Mouse (Mus musculus): ENCODE measurements at regions not wholly inside any gene's neighbourhood (a gene's known extent, or its start where the extent isn't known, plus 50 kb on each side); places are given as distances from the start of the nearest gene placed in this dataset.
A peak's percentile ranks its signal among the peaks of the same experiment; 100 is the strongest.

DNA sequence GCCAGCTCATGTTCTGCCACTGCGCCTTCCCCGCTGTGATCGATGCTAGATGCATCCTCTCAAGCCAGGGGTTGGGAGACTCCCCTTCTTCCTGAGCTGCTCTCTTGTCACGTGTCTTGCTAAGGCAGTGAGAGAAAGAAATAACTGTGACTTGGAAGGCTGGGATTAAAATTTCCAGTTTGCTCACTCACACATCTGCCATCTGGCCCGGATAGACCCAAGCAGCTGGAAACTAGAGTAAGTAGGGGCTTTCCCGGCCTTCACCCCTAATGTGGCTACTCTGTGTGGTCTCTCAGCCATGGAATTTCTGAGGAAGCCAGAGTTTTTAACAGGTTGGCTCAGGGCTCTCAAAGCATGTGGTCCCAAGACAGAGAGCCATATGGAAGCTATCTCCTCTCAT is 206.6 kb upstream of the Bcor start:
- DNase-seq (ENCODE audit: low read depth): no peak

DNA sequence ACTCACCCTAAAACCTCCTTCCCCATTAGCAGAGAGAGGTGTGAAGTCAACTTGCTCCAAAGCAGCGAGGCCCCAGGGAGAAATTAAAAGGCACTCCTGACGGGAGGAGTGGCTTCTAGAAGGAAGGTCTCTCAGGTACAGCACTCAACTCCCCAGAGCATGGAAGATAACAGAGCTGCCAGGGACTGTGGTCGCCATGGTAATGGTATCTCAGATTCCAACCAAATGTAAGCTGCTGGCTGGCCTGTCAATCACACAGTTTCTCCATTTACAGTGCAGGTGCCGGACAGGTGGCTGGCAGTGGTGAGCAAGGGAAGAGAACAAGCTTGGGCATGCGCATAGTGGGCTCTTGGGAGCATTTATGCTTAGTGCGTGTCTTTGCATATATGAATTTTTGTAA is 213.5 kb upstream of the Bcor start:
- no peak for DNase-seq (ENCODE audit: low read depth)

DNA sequence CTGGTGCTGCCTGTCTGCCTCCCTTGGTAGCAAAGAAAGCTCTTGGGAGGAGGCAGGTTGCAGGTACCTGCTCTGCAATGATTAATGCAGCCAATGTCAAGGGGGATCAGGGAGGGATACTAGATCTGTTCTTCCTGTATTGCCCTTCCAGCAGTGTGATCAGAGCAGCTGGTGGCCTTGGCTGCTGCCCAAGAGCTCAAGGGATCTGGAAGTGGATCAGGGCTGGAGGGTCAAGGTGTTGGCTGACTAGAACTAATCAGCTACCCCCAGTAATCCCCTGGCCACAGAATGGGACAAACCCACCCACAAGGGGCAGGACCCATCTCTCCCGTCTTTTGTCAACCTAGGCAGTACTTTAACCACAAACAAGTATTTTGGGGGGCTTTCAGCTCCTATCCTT is 211.8 kb upstream of the Atp6ap2 start:
- DNase-seq (ENCODE audit: low read depth): no peak

DNA sequence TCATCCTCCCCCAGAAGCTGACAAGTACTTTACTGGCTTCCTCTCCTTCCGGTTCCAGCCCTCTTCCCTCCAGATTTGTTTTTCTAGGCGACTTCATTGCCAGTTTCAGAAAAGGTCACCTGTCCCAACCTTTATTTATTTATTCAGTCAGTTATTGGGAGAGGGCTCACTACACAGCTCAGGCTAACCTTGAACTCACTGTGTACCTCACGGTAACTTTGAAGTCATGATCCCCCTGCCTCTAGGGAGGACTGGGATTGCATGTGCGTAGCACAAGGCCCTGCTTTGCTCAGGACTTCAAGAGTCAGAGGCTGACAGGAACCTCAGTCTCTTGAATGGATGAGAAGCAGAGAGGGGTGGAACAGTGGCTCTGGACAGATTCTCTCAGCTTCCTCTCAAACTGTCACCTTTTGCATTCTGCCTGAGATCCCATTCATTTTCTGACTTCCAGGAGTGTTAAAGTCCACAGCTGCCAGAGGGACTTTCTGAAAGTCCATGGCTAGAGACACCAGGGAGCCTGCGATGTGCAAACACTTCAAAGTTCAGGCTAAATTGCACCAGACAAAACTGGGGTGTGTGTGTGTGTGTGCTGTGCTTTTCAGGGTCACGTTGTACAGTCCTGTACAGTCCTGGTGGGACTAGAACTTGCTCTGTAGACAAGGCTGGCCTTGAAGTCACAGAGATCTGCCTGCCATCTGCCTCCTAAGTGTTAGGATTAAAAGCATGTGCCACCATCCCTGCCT is 211.2 kb upstream of the Atp6ap2 start:
- DNase-seq (ENCODE audit: low read depth): no peak

DNA sequence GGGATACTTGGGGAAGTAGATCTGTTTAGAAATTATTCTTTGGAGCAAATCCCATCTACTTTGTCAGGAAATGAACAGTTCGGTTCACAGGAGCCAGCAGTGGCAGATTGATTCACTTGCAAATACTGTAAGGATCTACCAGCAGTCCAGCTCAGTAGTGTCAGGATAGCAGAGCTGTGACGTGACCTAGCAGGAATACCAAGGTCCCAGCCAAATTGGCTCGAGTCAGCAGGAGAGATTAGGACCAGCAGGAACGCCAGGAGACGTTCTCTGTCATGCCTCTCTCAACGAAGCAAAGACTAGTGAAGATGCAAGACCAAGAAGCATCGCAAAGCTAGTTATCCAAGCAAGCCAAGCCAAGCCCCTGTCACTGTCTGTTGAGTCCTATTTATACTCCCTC is 210.2 kb upstream of the Atp6ap2 start:
- DNase-seq (ENCODE audit: low read depth): no peak

DNA sequence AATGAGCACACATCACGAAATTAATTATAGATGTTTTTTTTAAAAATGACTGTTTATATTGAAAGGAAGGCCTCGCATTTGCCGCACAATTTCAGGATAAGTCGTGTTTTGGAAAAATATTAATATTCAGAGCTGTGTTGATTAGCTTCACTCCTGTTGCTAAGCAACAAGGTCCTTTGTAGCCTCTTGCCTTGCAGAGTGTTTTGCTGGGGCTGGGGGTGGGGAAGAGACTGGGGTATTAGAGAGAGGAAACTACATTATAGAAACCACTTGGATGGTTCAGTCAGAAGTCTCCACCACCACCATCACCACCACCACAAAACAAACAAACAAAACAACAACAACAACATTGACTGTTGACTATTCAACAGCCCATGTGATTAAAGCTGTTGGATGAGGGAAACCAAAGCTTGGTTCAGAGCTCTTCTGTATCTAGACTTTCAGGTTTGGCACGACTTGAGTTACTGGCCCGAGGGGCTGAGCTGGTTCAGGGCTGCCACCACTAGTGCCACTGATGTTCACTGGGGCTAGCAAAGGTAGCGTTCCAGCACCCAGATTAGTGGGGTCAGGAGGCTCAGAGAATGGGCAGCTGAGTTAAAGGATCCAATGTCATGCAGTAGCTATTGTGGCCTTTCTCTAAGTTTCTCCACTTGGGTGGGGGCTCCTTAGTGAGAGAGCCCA is 195.3 kb upstream of the Atp6ap2 start:
- no peak for DNase-seq (ENCODE audit: low read depth)

DNA sequence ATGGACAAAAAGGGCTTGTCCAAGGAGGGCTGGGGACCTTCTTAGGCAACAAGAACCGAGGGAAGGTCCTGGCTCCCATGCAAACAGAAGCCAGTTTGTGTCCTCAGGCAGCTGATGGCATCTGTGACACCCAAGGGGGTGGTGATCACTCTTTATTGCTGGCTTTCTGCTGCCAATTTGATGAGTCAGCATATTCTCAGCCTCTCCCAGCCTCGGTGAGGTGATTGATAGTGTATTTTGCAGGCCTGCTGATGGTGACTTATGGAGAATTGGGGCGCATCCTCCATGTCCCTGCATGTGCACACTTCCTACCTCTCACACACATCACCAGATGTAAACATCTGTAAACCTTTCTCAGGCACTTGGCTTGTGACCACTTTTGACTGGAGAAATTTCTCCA is 178.3 kb upstream of the Atp6ap2 start:
- DNase-seq (ENCODE audit: low read depth): no peak

DNA sequence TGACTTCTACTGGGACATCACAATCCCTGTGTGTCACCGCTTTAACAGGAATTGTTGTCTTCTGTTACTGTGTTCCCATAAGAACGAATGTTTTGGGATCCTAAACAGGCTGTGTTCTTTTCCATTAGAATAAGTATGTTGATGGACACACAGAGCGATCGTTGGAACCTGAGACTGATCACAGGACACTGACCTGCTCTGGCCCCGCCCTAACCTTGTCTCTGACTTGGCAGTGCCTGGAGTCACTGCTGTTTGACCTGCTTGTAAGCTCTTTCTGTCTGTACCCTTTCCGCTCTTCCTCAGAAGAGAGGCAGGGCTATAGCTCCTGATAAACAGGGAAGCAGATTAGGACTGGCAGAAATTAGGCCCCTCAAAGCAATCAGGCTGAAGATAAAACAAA is 162.0 kb upstream of the Atp6ap2 start:
- no peak for DNase-seq (ENCODE audit: low read depth)

DNA sequence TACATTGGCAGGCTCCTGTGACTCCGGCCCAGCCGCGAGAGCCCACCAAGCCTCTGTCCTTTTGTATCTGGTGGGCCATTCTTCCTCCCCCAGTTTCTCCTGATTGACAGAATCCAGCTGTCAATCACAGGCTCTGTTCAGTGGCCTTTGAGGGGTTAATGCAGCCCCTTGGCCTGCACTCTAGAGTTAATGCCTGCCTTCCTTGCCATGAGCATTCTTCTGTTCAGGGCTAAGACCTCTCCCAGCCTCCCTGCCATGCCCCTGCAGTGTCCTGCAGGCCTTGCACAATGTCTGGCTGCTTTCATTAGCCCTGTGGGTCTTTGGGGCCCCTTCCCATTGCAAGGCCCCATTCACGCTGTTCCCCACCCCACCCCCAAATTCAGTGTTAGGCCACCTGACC is 160.9 kb upstream of the Atp6ap2 start:
- no peak for DNase-seq (ENCODE audit: low read depth)

DNA sequence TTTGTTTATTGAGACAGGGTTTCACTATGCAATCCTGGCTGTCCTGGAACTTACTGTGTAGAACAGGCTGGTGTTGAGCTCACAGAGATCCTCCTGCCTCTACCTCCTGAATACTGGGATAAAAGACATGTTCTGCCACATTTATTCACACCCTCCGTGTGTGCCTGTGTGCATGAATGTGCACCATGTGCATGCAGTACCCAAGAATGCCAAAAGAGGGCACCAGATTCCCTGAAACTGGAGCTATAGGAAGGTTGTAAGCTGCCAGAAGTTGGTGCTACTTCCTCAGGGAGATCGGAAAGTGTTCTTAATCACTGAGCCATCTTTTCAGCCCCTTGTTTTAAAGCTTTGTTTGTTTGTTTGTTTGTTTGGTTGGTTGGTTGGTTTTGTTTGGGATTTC is 155.3 kb upstream of the Atp6ap2 start:
- DNase-seq (ENCODE audit: low read depth): no peak

DNA sequence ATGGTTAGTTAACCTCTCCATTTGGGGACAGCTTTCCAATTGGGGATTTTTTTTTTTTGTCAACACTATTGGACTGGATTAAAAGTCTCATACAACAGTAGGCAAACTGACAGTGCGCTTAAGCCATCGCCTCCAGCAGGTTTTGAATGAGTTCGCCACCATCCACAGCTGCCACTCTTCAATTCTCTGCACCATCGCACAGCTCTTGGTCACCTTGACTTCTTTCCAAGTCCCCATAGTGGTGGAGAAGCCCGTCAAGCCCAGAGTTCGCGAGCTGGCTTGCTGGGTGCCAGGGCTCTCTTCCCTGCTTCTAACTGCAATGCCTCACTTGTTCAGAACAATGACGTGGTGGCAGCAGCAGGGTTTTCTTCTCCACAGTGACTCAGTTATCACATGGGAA is 151.9 kb upstream of the Atp6ap2 start:
- no peak for DNase-seq (ENCODE audit: low read depth)

DNA sequence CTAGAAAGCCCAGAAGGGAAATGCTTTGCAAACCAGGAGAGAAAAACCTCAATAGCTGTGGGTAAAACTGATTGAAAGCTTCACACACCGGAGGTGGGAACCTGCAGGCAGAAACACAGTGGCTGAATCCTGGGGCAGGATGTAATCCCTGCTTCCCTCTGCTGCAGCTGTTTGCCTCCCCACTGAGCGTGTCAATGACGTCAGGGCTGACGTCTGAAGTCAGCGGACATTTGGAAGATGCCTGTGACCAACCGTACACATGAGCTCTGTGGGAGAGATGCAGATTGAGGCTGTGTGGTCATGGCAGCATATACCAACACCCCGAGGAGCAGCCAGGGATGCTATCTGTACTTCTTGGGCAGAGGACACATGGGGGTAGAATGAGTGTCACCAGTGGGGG is 151.5 kb upstream of the Atp6ap2 start:
- DNase-seq (ENCODE audit: low read depth): no peak

DNA sequence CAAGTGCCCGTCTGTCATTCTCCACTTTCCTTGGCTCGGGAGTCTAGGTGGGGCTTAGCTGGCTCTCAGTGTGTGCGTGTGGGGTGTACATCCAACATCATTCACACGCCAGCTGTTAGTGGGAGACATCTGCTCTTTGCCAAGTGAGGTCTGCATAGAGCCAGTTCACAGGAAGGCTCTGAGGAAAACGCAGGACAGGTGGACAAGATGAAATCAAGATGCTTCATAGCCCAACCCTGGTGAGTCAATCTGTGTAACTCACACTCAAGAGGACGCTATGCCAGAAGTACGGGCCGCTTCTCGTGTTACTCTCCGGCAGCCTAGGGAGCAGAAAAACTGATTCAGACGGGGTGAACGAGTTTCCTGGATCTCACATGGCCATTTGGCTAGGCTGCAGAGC is 148.2 kb upstream of the Atp6ap2 start:
- peak; percentile 47 for DNase-seq (ENCODE audit: low read depth)

DNA sequence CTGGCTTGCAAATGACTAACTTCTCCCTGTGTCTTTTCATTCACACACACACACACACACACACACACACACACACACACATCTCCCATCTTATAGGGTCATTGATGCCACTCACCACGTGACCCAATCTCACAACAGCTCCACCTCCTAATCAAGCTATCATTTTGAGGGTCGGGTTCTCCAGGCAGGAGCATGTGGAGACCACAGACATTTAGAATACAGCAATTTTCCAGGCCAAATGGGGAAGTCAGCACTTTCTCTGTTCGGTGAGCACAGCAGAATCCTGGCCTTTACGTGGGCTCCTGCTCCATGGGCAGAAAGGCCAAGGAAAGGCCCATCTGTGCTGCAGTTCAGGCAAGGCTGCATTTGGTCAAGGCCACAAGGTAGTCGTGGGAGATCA is 143.8 kb upstream of the Atp6ap2 start:
- no peak for DNase-seq (ENCODE audit: low read depth)

DNA sequence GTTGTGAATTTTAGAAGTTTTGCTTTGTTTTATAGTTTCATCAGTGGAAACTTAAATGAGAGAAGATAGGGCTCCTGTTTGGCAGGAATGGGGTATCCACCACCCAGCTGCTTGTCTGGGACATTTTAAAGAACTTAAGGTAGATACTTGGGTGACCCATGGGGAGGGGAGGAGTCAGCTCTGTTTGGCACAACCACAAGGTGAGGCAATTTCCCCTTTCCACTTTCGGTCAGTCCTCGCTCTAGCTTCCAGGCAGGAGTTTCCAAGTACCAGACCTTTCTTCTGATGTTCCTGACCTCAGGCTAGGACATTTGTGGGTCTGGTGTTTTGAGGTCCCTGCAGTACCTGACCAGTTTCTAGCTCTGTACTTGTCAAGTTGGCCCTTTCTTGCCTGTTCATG is 142.5 kb upstream of the Atp6ap2 start:
- no peak for DNase-seq (ENCODE audit: low read depth)

DNA sequence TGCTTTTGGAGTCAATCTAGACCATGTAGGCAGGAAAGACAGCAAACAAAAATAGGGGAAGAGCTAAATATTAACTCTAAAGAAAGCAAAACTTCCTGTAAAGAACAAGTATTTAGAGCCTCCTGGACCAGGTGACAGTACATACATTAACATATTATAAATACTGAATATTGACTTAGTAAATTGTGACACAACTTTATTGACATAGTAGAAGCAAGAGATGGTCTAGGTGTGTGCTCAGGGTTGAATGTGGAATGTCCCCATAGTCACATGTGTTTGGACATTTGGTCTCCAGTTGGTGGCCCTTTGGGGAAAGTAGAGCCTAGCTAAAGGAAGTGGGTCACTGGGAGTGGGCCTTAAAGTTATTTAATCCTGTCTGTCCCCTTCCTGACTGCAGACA is 139.6 kb upstream of the Atp6ap2 start:
- DNase-seq (ENCODE audit: low read depth): no peak

DNA sequence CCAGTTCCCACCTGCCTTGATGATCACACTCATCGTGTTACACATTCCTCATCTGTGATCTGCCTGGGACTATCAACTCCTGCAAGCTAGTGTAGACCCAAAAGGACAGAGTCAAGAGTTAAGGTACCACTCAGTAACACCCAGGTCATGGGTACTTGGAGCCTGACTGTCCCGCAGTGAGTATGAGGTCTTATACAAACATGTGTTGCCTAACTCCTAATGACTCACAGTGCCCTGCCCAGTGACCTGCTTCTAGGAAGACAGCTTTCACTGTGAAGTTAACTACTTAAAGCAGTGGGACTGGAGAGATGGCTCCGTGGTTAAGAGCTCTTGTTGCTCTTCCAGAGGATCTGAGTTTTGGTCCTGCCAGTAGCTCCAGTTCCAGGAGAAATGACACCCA is 137.9 kb upstream of the Atp6ap2 start:
- no peak for DNase-seq (ENCODE audit: low read depth)

DNA sequence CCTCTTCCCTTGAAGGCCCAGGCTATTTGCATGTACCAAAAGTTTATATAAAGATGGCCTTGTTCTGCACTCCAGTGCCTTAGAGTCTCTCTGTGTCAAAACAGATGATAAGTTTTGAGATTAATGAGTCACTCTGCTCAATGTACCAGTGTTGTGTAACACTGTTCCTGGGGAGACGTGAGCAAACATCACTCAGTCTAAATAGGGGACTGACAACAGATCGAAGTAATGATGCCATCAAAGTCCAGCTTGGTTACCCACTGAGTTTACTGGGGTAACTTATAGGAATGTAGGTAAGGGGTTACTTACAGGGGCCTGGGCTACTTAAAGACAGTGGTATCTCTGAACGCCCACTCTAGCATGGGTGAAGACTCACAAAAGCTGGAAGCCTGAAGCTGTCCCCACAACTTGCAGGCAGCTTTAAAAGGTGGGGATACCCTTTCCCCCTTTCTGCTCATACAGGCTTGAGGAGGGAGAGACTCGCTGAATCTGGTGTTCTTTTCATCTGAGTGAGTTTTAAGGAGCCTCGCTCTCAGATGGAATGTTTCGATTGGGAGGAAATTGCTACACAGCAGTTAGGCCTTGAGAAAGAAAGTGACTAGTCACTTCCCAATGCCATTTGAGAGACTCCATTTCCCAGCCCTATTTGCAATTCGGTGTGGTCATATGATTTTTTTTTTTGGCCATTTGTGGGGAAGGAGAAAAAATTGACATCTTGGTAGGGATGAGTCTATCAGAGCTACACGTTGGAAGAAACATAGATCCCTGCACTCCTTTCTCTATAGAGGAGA is 134.4 kb upstream of the Atp6ap2 start:
- no peak for DNase-seq (ENCODE audit: low read depth)

DNA sequence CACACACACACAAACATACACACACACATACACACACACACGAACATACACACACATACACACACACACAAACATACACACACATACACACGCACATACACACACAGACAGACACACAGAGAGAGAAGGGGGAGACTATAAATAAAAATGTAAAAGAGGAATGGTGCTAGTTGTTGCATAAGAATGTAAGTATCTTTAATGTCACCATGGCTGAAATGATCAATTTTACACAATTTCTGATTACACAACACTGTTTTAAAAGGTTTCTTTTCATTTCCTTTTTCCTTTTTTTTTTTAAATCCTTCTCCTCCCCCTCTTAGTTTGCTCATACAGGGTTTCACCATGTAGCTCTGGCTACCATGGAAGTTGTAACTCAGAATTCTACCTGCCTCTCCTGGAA is 125.9 kb upstream of the Atp6ap2 start:
- DNase-seq (ENCODE audit: low read depth): no peak

DNA sequence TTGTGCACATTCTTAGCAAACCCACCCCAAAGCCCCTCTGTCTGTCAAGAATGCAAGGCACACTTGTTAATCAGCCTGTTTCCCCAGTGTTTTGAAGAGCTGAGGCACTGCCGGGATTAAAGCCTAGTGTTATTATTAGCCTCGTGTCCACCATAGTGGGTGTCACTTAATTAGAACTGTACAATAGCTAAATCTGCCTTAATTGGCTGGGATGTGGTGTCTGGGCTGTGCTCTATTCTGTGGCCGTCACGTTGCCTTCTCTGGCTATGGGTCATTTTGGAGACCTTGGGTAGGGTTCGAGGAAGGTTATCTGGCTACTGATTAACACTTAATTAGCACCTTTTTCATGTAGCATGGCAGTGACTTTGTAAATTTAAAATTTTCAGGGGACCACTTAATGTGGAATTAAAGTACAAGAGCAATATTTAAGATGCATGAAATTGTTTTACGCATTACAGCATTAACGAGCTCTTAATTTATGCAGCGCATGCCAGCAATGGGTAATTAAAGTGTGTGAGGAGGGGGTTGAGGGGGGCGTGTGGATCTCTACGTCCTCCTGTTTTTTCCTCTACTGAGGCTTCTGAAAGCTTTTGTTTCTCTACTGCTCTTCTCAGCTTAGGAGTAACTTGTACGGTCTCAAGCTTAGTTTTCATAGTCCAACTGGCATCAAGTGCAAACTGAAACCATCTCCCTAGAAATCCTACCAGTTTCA is 124.5 kb upstream of the Atp6ap2 start:
- no peak for DNase-seq (ENCODE audit: low read depth)

DNA sequence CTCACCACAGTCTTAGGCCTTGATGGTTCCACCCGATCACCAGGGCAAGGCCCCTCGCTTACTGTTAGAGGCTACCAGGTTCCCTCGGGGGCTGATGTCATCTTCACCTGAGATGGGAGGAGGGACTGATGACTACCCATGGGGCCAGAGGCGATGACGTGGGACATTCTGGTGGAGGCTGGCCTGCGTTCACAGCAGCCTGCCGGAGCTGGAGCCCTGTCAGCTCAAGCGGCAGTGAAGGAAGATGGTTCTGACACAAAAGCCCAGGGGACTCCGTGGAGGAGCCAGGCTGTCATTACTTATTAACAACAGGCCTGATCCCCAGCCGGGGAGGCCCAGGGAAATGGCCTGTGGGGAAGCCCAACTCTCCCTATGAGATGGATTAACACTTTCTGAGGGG is 121.3 kb upstream of the Atp6ap2 start:
- no peak for DNase-seq (ENCODE audit: low read depth)

DNA sequence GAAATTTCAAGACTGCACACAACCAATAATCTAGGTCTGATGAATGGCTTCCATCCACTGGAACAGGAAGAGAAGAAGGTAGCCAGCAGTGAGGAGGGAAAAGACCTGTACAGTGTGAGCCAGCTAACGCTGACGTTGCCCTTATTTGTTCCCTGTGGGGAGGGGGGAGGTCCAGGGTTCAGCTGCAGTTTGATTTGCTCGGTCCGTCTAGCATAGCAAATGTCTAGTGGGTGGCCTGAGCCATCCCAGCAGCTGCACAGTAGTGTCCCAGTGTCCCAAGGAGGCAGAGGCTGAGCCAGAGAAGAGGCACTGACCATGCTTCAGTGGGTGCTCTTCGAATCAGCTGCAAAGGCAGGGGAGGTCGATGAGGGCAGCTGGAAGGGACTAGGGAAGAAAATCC is 120.7 kb upstream of the Atp6ap2 start:
- DNase-seq (ENCODE audit: low read depth): no peak
